Comparison of ENCODE assay signal across 8 mouse cellular contexts in the genomic region with DNA sequence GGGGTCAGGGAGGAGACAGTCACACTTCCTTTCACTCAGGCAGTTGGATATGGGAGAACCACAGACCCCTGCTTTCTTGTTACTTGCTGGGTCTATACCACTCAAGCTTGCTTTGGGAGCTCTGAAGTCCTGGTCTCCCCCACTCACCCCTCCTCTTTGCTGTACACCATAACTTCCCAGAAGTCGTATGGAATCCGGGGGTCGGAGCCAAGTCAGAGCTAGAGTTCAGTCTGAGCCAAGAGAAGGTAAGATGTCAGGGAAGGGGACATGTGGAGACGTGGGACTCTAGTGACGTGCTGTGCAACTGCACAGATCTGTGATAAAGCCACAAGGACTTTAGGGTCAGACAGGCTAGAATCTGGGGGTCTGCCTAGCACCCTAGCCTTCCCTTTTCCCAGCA. TPM values are rescaled to one million over a fixed set of nuclear protein-coding genes. Genes with fewer than 3 reads are reported as not detected.
DNase-seq lines count a peak whose midpoint lies in the region; ATAC-seq and TF ChIP-seq lines count a peak whose summit lies in the region.

No protein-coding gene starts in this region.

- H3K9me3 ChIP-seq in hindbrain, embryonic 12.5 days (replicated peaks), result no peaks in the 10 kb centered on the region
- H3K9me3 ChIP-seq in midbrain, embryonic 11.5 days (ENCODE audit: control insufficient read depth, low read length), result no peaks in the 10 kb centered on the region

- 51% methylated on average over 5 of the region's 5 CpGs for WGBS in bone marrow, adult 2 months
- WGBS in hindbrain, embryonic 12.5 days, result 78% methylated on average over 5 of the region's 5 CpGs
- 76% methylated on average over 5 of the region's 5 CpGs for WGBS in midbrain, embryonic 11.5 days

- H3K27ac ChIP-seq in bone marrow, adult 2 months (ENCODE audit: control insufficient read depth, insufficient read depth, low read depth, low read length, poor library complexity), result no peak overlapping the region
- no peak overlapping the region for H3K27ac ChIP-seq in hindbrain, embryonic 12.5 days
- no peak overlapping the region for H3K27ac ChIP-seq in midbrain, embryonic 11.5 days (ENCODE audit: low read depth, low read length)

- peaks cover 4% of the 10 kb centered on the region; the same call in 1 of the 2 replicates for H3K4me1 ChIP-seq in bone marrow, adult 2 months (ENCODE audit: control insufficient read depth, insufficient read depth, low read length)
- H3K4me1 ChIP-seq in hindbrain, embryonic 12.5 days, result peaks cover 37% of the 10 kb centered on the region
- peaks cover 24% of the 10 kb centered on the region for H3K4me1 ChIP-seq in midbrain, embryonic 11.5 days (ENCODE audit: control insufficient read depth, insufficient read depth, low read length)

- no peaks in the 10 kb centered on the region for H3K27me3 ChIP-seq in hindbrain, embryonic 12.5 days
- H3K27me3 ChIP-seq in midbrain, embryonic 11.5 days (ENCODE audit: control insufficient read depth, insufficient read depth, low read length), result no peaks in the 10 kb centered on the region

- H3K4me2 ChIP-seq in hindbrain, embryonic 12.5 days (replicated peaks), result peak overlapping the region; percentile 97
- peak overlapping the region; percentile 94 for H3K4me2 ChIP-seq in midbrain, embryonic 11.5 days

- H3K9ac ChIP-seq in hindbrain, embryonic 12.5 days, result peak overlapping the region; percentile 87
- no peak overlapping the region for H3K9ac ChIP-seq in midbrain, embryonic 11.5 days (ENCODE audit: low read length)

- TF ChIP-seq CTCF in bone marrow, adult 2 months (IDR thresholded peaks at IDR 0.05; ENCODE audit: control insufficient read depth, insufficient read depth, low read length), result no peak

- H3K36me3 ChIP-seq in hindbrain, embryonic 12.5 days, result no peaks in the 10 kb centered on the region
- H3K36me3 ChIP-seq in midbrain, embryonic 11.5 days (ENCODE audit: control insufficient read depth, insufficient read depth, low read length), result no peaks in the 10 kb centered on the region

- peak; percentile 71 to 72 for DNase-seq in gastrocnemius, adult 8-10 months (ENCODE audit: low spot score in 2 of 2)
- no peak for DNase-seq in gastrocnemius, postnatal 10 days
- DNase-seq in midbrain, embryonic 11.5 days (ENCODE audit: low spot score, missing footprints), result no peak
- DNase-seq in layer of hippocampus, postnatal 25 days (ENCODE audit: extremely low spot score in 1 of 2, low spot score in 1 of 2), result no peak
- DNase-seq in thymus, adult 18-20 months, result no peak
- DNase-seq in left cerebral cortex, adult 9 months (ENCODE audit: low spot score in 2 of 2), result no peak

- H3K4me3 ChIP-seq in bone marrow, adult 2 months (replicated peaks; ENCODE audit: control insufficient read depth, low read depth, low read length), result peak overlapping the region; percentile 42
- peak overlapping the region; percentile 90; the same call in 1 of the 2 replicates for H3K4me3 ChIP-seq in hindbrain, embryonic 12.5 days
- no peak overlapping the region for H3K4me3 ChIP-seq in midbrain, embryonic 11.5 days (ENCODE audit: low read depth, low read length)

- ATAC-seq in hindbrain, embryonic 12.5 days (ENCODE audit: low FRiP score), result no peak
- no peak for ATAC-seq in midbrain, embryonic 11.5 days (ENCODE audit: low FRiP score)

- no peak for TF ChIP-seq POLR2A in bone marrow, adult 2 months (IDR thresholded peaks at IDR 0.05; ENCODE audit: borderline replicate concordance, control insufficient read depth, low read depth, low read length)

RNA-seq across cellular contexts. Expression of a gene that starts 2.0 kb away (rescaled TPM):
- 10 to 100 TPM; 28.3 to 64.8 (median 51.1) TPM for total RNA-seq in gastrocnemius, adult 8-10 months (2022)
- total RNA-seq in gastrocnemius, postnatal 10 days (2021), result 10 to 100 TPM; 41.8 to 43.4 TPM
- 4.9 and 5.3 TPM in 2 replicates for polyA plus RNA-seq in bone marrow, adult 2 months (2011; ENCODE audit: insufficient read depth, insufficient read length, low replicate concordance, missing spikeins)
- 40.2 and 41.5 TPM in 2 replicates for polyA plus RNA-seq in hindbrain, embryonic 12.5 days (2016; fragmentation: Nextera tagmentation; extraction: Ambion mirVana)
- 26.9 and 27.1 TPM in 2 replicates for polyA plus RNA-seq in midbrain, embryonic 11.5 days (2014; fragmentation: Nextera tagmentation; extraction: Ambion mirVana)
- total RNA-seq in layer of hippocampus, postnatal 25 days (2021), result 100 to 1,000 TPM in 1 of 2 experiments, 10 to 100 TPM in 1; 95.4 to 107 TPM

RNA-seq across cellular contexts. Expression of a gene that starts 11.8 kb away (rescaled TPM):
- 1 to 10 TPM; 2.1 to 3.9 (median 2.4) TPM for total RNA-seq in gastrocnemius, adult 8-10 months (2022)
- total RNA-seq in gastrocnemius, postnatal 10 days (2021), result 1 to 10 TPM; 3.3 to 7.2 TPM
- 21.4 and 33.7 TPM in 2 replicates for polyA plus RNA-seq in bone marrow, adult 2 months (2011; ENCODE audit: insufficient read depth, insufficient read length, low replicate concordance, missing spikeins)
- 17.7 and 18.8 TPM in 2 replicates for polyA plus RNA-seq in hindbrain, embryonic 12.5 days (2016; fragmentation: Nextera tagmentation; extraction: Ambion mirVana)
- 12.6 and 14.5 TPM in 2 replicates for polyA plus RNA-seq in midbrain, embryonic 11.5 days (2014; fragmentation: Nextera tagmentation; extraction: Ambion mirVana)
- 10 to 100 TPM in 1 of 2 experiments, 1 to 10 TPM in 1; 9.0 to 14.8 TPM for total RNA-seq in layer of hippocampus, postnatal 25 days (2021)

Comparison
In these comparisons a context has a peak if more than half of its experiments do, and no peak if none do; other contexts are left out.
1. DNase-seq: peak in gastrocnemius, adult 8-10 months (2 of 2); none in gastrocnemius, postnatal 10 days (single experiment), midbrain, embryonic 11.5 days (single experiment), layer of hippocampus, postnatal 25 days (0 of 2), thymus, adult 18-20 months (0 of 2) and left cerebral cortex, adult 9 months (0 of 2).